In the genomic region with DNA sequence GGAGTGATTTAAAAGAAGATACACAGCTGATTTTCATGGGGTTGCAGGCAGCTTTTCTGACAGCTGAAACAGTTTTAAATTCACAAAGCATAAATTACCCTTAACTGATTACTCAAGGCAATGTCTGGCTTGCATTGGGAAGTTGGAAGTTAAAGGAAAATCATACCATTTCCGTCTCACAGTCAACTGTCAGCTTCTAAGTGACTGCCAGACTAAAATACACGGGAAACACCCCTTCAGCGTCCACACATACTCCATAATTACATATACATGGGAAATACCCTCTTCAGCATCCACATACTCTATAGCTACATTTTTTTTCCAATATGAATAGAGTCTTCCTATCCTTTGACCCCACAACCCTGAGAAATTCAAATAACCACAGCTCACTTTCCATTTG, we compare ENCODE assay signal across 11 mouse cellular contexts.
"Had no signal": no experiment of that assay in that cellular context is flagged by ENCODE, and none has a peak within 500 bp of the region (broad histone marks: within the 10 kb centered on the region; RNA-seq: fewer than 3 reads in every experiment).

No protein-coding gene starts in this region.

- H3K9ac ChIP-seq: kidney, embryonic 15.5 days; liver, embryonic 15.5 days; midbrain, embryonic 13.5 days; neural tube, embryonic 15.5 days had no signal

- H3K9me3 ChIP-seq: kidney, embryonic 15.5 days; limb, embryonic 10.5 days; liver, embryonic 15.5 days; midbrain, embryonic 13.5 days; neural tube, embryonic 15.5 days had no signal

- H3K27ac ChIP-seq: kidney, embryonic 15.5 days; left cerebral cortex, adult 2 months; limb, embryonic 10.5 days; liver, embryonic 15.5 days; midbrain, embryonic 13.5 days; neural tube, embryonic 15.5 days had no signal

- H3K36me3 ChIP-seq: kidney, embryonic 15.5 days; limb, embryonic 10.5 days; liver, embryonic 15.5 days; midbrain, embryonic 13.5 days; neural tube, embryonic 15.5 days had no signal

- H3K4me3 ChIP-seq: kidney, embryonic 15.5 days; left cerebral cortex, adult 2 months; limb, embryonic 10.5 days; liver, embryonic 15.5 days; midbrain, embryonic 13.5 days; neural tube, embryonic 15.5 days had no signal

- H3K4me1 ChIP-seq: kidney, embryonic 15.5 days; limb, embryonic 10.5 days; liver, embryonic 15.5 days; midbrain, embryonic 13.5 days; neural tube, embryonic 15.5 days had no signal

- ATAC-seq: midbrain, embryonic 13.5 days had no signal

- DNase-seq: kidney, postnatal 14 days; right cerebral cortex, adult 18-20 months; right cerebral cortex, postnatal 25 days; thymus, postnatal 4 days had no signal

- H3K27me3 ChIP-seq: kidney, embryonic 15.5 days; liver, embryonic 15.5 days; midbrain, embryonic 13.5 days; neural tube, embryonic 15.5 days had no signal

- H3K4me2 ChIP-seq: kidney, embryonic 15.5 days; liver, embryonic 11.5 days; liver, embryonic 15.5 days; midbrain, embryonic 13.5 days; neural tube, embryonic 15.5 days had no signal
